Mouse (Mus musculus) kidney, adult 8-10 months (tissue): ENCODE results near the gene Matn4.
"Not testable (repeated sequence)": the region's sequence is repeated elsewhere in the genome, so short reads cannot be mapped to it uniquely, and the experiment has no call there.

Source experiments
- DNase-seq, 2 experiments: peaks; one replicate each; pipeline ENCODE4 v3.0.0; 2022

Gene Matn4

GRCm38 (mm10) chr2:164360974-164361657 is 43.8 kb downstream of the Matn4 start:
- no peak for DNase-seq

GRCm38 (mm10) chr2:164359668-164360067 is 45.3 kb downstream of the Matn4 start:
- no peak for DNase-seq

DNA sequence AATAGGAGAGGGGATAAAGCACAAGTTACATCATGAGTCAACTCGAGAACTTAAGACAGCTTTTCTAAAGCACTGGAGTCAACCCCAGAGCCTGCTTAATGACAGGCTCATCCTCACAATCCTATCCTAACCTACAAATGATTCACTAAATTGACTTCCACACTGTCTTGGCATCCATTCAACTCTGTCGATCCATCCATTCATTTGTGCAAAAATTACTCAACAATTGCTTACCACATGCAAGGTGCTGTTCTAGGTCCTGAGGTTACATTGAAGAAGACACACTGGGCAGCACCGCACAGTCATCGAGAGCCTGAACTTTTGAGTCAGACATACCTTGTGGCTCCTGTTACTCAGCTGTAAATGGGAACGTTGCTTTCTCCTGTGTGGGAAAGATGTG is 45.9 kb downstream of the Matn4 start:
- no peak for DNase-seq

GRCm38 (mm10) chr2:164358373-164358772 is 46.6 kb downstream of the Matn4 start:
- DNase-seq: peak in 1 of 2 experiments; percentile 9

GRCm38 (mm10) chr2:164356177-164356967 is 48.6 kb downstream of the Matn4 start:
- no peak for DNase-seq

GRCm38 (mm10) chr2:164353356-164353755 is 51.6 kb downstream of the Matn4 start:
- DNase-seq: no peak

GRCm38 (mm10) chr2:164352697-164353096 is 52.3 kb downstream of the Matn4 start:
- no peak for DNase-seq

GRCm38 (mm10) chr2:164348980-164349379 is 56.0 kb downstream of the Matn4 start:
- DNase-seq: peak in 1 of 2 experiments; percentile 46

DNA sequence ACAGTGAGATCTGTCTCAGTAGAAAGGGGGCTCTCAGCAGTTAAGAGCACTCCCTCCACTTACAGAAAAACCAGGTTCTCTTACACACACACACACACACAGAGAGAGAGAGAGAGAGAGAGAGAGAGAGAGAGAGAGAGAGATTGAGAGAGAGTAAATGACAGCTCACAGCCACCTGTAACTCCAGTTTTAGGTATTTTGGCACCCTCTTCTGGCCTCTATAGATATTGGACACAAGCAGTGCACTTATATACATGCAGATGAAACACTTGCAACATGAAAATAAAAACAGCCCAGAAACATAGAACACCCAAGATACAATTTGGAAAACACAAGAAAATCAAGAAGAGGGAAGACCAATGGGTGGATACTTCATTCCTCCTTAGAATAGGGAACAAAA is 57.3 kb downstream of the Matn4 start:
- DNase-seq: not testable (repeated sequence)

- DNase-seq: not testable (repeated sequence)
These were observed 61.2 kb downstream of the Matn4 start for GRCm38 (mm10) chr2:164343732-164344131.
